Mouse (Mus musculus) midbrain, embryonic 15.5 days (tissue): ENCODE measurements at regions not wholly inside any gene's neighbourhood (a gene's known extent, or its start where the extent isn't known, plus 50 kb on each side); places are given as distances from the start of the nearest gene placed in this dataset.

Experiments used
- ATAC-seq: fragments of 200-750 bp; cut with Nextera tagmentation; replicated peaks from 2 replicates; pipeline ENCODE4 v1.8.0; 2017; ENCODE audit warnings: moderate TSS enrichment
- H3K27ac ChIP-seq: fragments of 300-500 bp; sonication (generic); 2 replicates; pipeline ENCODE4 v1.5.1; 2015; ENCODE audit warnings: mild to moderate bottlenecking, inconsistent platforms
- H3K27me3 ChIP-seq: fragments of 300-500 bp; sonication (generic); replicated peaks from 2 replicates; pipeline ENCODE4 v1.6.1; 2015; ENCODE audit warnings: inconsistent platforms
- H3K36me3 ChIP-seq: fragments of 300-500 bp; sonication (generic); replicated peaks from 2 replicates; pipeline ENCODE4 v1.6.1; 2015; ENCODE audit warnings: inconsistent platforms
- H3K4me1 ChIP-seq: fragments of 300-500 bp; sonication (generic); 2 replicates; pipeline ENCODE4 v1.6.1; 2015; ENCODE audit warnings: inconsistent platforms
- H3K4me2 ChIP-seq: fragments of 300-500 bp; sonication (generic); 2 replicates; pipeline ENCODE4 v1.6.1; 2015; ENCODE audit warnings: inconsistent platforms, mild to moderate bottlenecking, moderate library complexity
- H3K4me3 ChIP-seq: fragments of 300-500 bp; sonication (generic); 2 replicates; pipeline ENCODE4 v1.5.1; 2015; ENCODE audit warnings: mild to moderate bottlenecking, inconsistent platforms
- H3K9ac ChIP-seq: fragments of 300-500 bp; sonication (generic); 2 replicates; pipeline ENCODE4 v1.6.1; 2015; ENCODE audit warnings: mild to moderate bottlenecking, inconsistent platforms
- H3K9me3 ChIP-seq: fragments of 300-500 bp; sonication (generic); 2 replicates; pipeline ENCODE4 v1.6.1; 2016; ENCODE audit warnings: inconsistent platforms
- WGBS: fragments of 180-500 bp; shearing (Covaris S2); methylation state at CpG from one replicate; pipeline ENCODE4 v1.1.7; 2015; ENCODE audit warnings: mixed read lengths; 5-methylcytosine and 5-hydroxymethylcytosine counted together

DNA sequence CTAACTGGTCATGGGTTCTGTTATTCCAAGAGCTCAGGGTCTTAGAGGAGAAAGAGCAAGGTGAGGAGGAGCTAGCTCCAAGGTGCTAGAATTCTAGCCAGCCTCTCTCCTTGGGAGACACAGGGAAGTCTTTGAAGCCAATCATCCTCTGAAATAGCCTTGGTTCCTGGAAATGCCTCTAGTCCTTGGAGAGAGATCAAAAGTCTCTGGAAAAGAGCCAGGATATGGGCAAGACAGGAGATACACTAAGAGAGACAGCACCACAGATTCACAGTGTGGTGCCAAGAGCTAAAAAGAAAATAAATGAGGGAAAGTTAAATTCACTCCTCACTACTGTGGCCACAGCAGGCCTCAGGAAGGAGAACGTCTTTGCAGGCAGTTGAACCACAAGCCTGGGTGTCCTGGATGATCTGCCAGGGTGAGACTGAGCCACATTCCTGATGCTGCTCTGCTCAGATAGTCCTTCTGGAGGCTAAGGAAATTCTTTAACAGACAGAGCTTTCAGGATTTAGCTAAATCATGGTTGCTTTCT, 589.6 kb downstream of the Insc start:
- no peak for ATAC-seq
- Histone ChIP-seq H3K4me2 (no peak overlapping the region), H3K9ac (no peak overlapping the region), H3K9me3 (no peaks in the 10 kb centered on the region), H3K36me3 (no peaks in the 10 kb centered on the region), H3K4me3 (no peak overlapping the region), H3K27ac (no peak overlapping the region), H3K27me3 (no peaks in the 10 kb centered on the region), H3K4me1 (no peaks in the 10 kb centered on the region)
- 61% methylated on average over 1 of the region's 1 CpGs for WGBS

DNA sequence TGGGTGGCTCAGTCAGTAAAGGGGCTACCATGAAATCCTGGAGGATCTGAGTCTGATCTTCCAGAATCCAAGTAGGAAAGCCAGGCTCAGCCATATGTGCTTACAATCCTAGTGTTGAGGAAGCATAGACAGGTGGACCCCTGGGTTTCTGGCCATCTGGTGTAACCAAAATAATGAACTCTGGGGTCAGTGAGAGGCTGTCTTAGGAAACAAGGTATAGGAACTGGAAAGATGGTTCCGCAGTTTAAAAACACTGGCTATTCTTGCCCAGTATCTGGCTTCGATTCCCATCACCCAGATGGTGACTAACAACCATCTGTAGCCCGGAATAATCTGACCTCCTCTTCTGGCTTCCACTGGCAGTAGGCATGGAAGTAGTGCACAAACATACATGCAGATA, 591.6 kb downstream of the Insc start:
- Histone ChIP-seq H3K27me3 (no peaks in the 10 kb centered on the region), H3K4me1 (no peaks in the 10 kb centered on the region; the same call in 1 of the 2 replicates), H3K9me3 (no peaks in the 10 kb centered on the region), H3K9ac (no peak overlapping the region), H3K27ac (no peak overlapping the region), H3K4me3 (no peak overlapping the region), H3K4me2 (no peak overlapping the region), H3K36me3 (no peaks in the 10 kb centered on the region)
- WGBS: 92% methylated on average over 3 of the region's 3 CpGs
- no peak for ATAC-seq

DNA sequence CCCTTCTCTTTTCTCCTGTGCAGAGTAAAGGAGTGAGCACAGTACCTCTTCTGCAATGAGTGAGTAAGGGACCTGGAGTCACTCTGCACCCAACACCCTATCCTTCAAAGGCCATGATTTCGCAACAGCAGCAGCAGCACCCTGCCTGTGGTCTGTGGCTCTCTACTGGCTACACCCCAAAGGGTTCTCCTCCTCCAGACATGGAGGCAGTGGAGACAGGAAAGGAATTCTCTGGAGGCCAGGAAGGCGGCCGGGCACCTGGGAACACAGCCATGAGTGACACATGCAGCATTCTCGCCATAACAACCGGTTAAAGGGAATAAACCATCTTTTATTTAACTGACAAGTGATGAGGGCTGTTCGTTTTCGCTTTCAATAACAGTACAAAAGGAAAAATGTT, 596.7 kb downstream of the Insc start:
- 61% methylated on average over 7 of the region's 7 CpGs for WGBS

DNA sequence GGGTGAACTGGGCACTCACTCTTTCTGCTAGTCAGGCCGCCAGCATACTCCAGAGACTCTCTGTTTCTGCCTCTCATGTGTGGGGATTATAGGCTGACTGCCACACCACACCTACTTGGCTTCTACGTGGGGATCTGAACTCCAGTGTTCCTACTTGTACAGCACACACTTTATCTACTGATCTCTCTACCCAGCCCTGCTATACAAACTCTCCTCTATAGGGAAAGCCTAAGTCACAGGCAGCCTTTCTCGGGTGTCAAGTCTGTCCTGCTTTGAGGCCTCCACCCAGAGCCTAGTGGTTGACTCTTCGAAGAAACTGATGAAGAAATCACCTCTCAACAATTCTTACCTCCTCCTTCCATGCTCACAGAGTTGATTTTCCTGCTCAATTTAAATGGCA, 597.5 kb downstream of the Insc start:
- Histone ChIP-seq H3K27ac (no peak overlapping the region), H3K9ac (no peak overlapping the region), H3K4me2 (no peak overlapping the region), H3K4me1 (no peaks in the 10 kb centered on the region; the same call in 1 of the 2 replicates), H3K27me3 (no peaks in the 10 kb centered on the region), H3K4me3 (no peak overlapping the region), H3K36me3 (no peaks in the 10 kb centered on the region), H3K9me3 (no peaks in the 10 kb centered on the region)
- WGBS: 76% methylated on average over 4 of the region's 4 CpGs
- no peak for ATAC-seq

More for the DNA sequence above, 596.7 kb downstream of the Insc start:
- Histone ChIP-seq H3K27me3 (no peaks in the 10 kb centered on the region), H3K4me1 (no peaks in the 10 kb centered on the region; the same call in 1 of the 2 replicates), H3K4me2 (no peak overlapping the region), H3K36me3 (no peaks in the 10 kb centered on the region), H3K9me3 (no peaks in the 10 kb centered on the region), H3K9ac (no peak overlapping the region), H3K4me3 (no peak overlapping the region), H3K27ac (no peak overlapping the region)
- ATAC-seq: no peak

- WGBS: 91% methylated on average over 3 of the region's 3 CpGs
- Histone ChIP-seq H3K27ac (no peak overlapping the region), H3K4me3 (no peak overlapping the region), H3K4me1 (no peaks in the 10 kb centered on the region), H3K27me3 (no peaks in the 10 kb centered on the region), H3K9me3 (no peaks in the 10 kb centered on the region), H3K9ac (no peak overlapping the region), H3K4me2 (no peak overlapping the region), H3K36me3 (no peaks in the 10 kb centered on the region)
- ATAC-seq: no peak
Observed at GRCm38 (mm10) chr7:115345749-115346148, 602.3 kb downstream of the Insc start.

- no peaks in the 10 kb centered on the region for H3K4me1 ChIP-seq
- WGBS: 63% methylated on average over 6 of the region's 6 CpGs
- no peaks in the 10 kb centered on the region for H3K9me3 ChIP-seq
- no peak overlapping the region for H3K4me2 ChIP-seq
- H3K36me3 ChIP-seq: no peaks in the 10 kb centered on the region
- H3K9ac ChIP-seq: no peak overlapping the region
- H3K27ac ChIP-seq: no peak overlapping the region
- no peaks in the 10 kb centered on the region for H3K27me3 ChIP-seq
- H3K4me3 ChIP-seq: no peak overlapping the region
- ATAC-seq: no peak
Observed at GRCm38 (mm10) chr7:115358711-115359110, 615.2 kb downstream of the Insc start.

DNA sequence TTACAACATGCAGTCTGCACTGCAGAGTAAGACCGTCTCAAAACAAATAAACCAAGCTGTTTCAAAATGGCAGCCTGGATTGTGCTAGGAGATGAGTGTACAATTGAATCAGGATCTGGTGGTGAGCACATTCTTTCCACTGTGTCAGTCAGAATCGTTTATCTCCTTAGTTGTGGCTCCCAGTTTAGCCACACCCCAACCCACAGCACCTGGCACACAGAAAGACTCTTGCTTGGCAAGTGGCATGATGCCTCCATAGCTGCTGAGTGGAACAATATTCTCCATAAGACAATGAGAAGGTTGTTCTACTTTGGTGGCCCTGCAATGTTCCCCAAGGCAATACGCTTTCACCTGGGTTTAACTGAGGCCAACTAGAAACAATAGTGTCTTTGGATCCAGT, 616.6 kb downstream of the Insc start:
- WGBS: 89% methylated on average over 3 of the region's 3 CpGs
- Histone ChIP-seq H3K4me1 (no peaks in the 10 kb centered on the region), H3K4me3 (no peak overlapping the region), H3K4me2 (no peak overlapping the region), H3K9me3 (no peaks in the 10 kb centered on the region), H3K9ac (no peak overlapping the region), H3K27me3 (no peaks in the 10 kb centered on the region), H3K36me3 (no peaks in the 10 kb centered on the region), H3K27ac (no peak overlapping the region)
- ATAC-seq: no peak

GRCm38 (mm10) chr7:115362117-115362516, 618.6 kb downstream of the Insc start:
- Histone ChIP-seq H3K4me3 (no peak overlapping the region), H3K36me3 (no peaks in the 10 kb centered on the region), H3K4me1 (no peaks in the 10 kb centered on the region), H3K4me2 (no peak overlapping the region), H3K27me3 (no peaks in the 10 kb centered on the region), H3K9ac (no peak overlapping the region), H3K9me3 (no peaks in the 10 kb centered on the region), H3K27ac (no peak overlapping the region)
- ATAC-seq: no peak
- WGBS: 86% methylated on average over 2 of the region's 2 CpGs

DNA sequence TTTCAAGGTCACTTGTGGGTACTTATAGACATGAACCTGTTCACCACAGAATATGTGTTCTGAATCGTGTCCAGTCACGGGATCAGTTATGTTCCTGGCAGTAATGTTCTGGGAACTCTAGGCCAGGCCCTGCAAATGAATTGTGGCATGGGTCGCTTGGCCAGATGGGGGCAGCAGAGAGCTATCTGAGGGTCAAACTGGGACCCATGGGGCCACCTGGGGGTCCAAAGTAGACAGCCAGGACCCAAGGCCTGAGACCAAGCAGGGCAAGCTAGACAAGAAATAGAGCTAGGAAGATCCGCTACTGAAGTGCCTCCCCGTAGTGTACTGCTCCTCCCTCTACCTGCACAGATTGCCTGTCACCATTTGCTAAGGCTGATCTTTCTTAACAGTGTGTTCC, 623.4 kb downstream of the Insc start:
- no peaks in the 10 kb centered on the region; the same call in 1 of the 2 replicates for H3K27me3 ChIP-seq
- no peaks in the 10 kb centered on the region for H3K9me3 ChIP-seq
- no peak for ATAC-seq
- no peaks in the 10 kb centered on the region for H3K4me1 ChIP-seq
- H3K9ac ChIP-seq: no peak overlapping the region
- no peak overlapping the region for H3K4me3 ChIP-seq
- H3K27ac ChIP-seq: no peak overlapping the region
- H3K36me3 ChIP-seq: no peaks in the 10 kb centered on the region
- no peak overlapping the region for H3K4me2 ChIP-seq
- 42% methylated on average over 5 of the region's 5 CpGs for WGBS

DNA sequence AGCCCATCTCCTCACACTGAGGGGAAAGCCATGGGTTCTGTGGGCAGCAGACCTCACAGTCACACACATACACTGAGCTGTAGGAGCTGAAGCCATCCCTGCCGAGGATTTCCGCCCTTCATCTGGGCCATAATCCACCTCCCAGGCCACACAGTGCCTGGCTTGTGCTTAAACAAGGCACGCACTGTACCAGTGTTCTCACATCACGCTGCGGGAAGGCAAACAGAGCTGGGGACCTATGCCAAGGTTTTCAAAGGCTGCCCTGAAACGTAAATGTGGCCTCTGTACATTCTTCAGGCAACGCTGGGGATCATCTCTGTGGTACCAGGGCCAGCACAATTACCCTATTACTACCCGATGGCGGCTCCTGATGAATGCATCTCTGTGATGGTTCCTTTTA, 627.6 kb downstream of the Insc start:
- Histone ChIP-seq H3K27me3 (no peaks in the 10 kb centered on the region; the same call in 1 of the 2 replicates), H3K9me3 (no peaks in the 10 kb centered on the region), H3K27ac (no peak overlapping the region), H3K36me3 (no peaks in the 10 kb centered on the region), H3K4me2 (no peak overlapping the region), H3K4me3 (no peak overlapping the region), H3K4me1 (no peaks in the 10 kb centered on the region), H3K9ac (no peak overlapping the region)
- peak; percentile 65 for ATAC-seq
- 54% methylated on average over 9 of the region's 9 CpGs for WGBS

- H3K27me3 ChIP-seq: no peaks in the 10 kb centered on the region
- WGBS: 71% methylated on average over 2 of the region's 2 CpGs
- no peak overlapping the region for H3K27ac ChIP-seq
- H3K36me3 ChIP-seq: no peaks in the 10 kb centered on the region
- no peaks in the 10 kb centered on the region for H3K4me1 ChIP-seq
- H3K9me3 ChIP-seq: no peaks in the 10 kb centered on the region
- H3K4me2 ChIP-seq: no peak overlapping the region
- H3K4me3 ChIP-seq: no peak overlapping the region
- no peak for ATAC-seq
- H3K9ac ChIP-seq: no peak overlapping the region
Observed at GRCm38 (mm10) chr7:115372921-115373320, 629.4 kb downstream of the Insc start.

GRCm38 (mm10) chr7:115373781-115374533, 630.5 kb downstream of the Insc start:
- Histone ChIP-seq H3K4me2 (no peak overlapping the region), H3K9me3 (no peaks in the 10 kb centered on the region), H3K4me3 (no peak overlapping the region), H3K4me1 (no peaks in the 10 kb centered on the region), H3K27ac (no peak overlapping the region), H3K9ac (no peak overlapping the region), H3K36me3 (no peaks in the 10 kb centered on the region), H3K27me3 (no peaks in the 10 kb centered on the region)
- no peak for ATAC-seq
- WGBS: 68% methylated on average over 8 of the region's 8 CpGs

DNA sequence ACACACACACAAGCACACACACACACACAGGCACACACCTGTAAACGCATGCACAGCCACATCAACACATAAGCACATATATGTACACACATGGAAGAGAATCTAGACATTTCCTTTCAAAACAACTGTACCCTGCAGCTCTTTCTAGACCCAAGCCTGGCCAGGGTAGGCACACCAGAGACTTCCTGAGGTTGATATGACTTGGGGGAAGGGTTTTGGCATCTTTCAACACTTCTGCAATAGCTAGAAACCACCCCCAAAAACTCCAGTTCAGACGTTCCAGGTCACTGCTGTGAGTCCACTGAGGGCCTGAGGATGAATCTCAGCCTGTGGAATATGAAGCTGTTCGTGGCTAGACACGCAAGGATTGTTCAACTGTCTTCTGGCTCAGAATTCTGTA, 632.6 kb downstream of the Insc start:
- Histone ChIP-seq H3K27ac (no peak overlapping the region), H3K4me2 (no peak overlapping the region), H3K9me3 (no peaks in the 10 kb centered on the region), H3K4me1 (no peaks in the 10 kb centered on the region), H3K9ac (no peak overlapping the region), H3K36me3 (no peaks in the 10 kb centered on the region), H3K4me3 (no peak overlapping the region), H3K27me3 (no peaks in the 10 kb centered on the region)
- no peak for ATAC-seq
- WGBS: 85% methylated on average over 4 of the region's 4 CpGs
